Mouse (Mus musculus): Measurements from ENCODE around the gene Rbm34.

Gene Rbm34

DNA sequence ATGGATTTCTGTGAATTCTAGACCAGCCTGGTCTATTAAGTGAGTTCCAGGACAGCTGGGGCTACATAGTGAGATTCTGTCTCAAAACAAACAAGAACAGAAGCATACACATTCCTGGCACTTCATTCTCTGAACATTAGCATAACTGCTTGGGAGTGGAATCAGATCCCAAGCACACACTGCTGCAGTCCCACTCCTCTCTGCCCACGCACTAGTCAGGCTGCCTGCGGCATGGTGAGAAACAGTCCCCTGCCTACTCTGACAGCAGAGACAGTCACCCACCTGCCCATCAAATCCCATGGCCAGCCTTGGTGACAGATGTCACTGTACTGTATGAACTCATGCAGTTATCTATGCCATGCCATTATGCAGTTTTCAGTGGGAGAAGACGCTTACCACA, 9.4 kb downstream of the Rbm34 start:
- no peak for DNase-seq (ENCODE audit: low spot score)

- no peak for DNase-seq (ENCODE audit: low spot score)
Measured at GRCm38 (mm10) chr8:126951900-126952636, 18.8 kb downstream of the Rbm34 start.

GRCm38 (mm10) chr8:126949527-126949926, 21.3 kb downstream of the Rbm34 start:
- no peak for DNase-seq (ENCODE audit: low spot score)

GRCm38 (mm10) chr8:126946444-126946843, 24.4 kb downstream of the Rbm34 start:
- no peak for DNase-seq (ENCODE audit: low spot score)

DNA sequence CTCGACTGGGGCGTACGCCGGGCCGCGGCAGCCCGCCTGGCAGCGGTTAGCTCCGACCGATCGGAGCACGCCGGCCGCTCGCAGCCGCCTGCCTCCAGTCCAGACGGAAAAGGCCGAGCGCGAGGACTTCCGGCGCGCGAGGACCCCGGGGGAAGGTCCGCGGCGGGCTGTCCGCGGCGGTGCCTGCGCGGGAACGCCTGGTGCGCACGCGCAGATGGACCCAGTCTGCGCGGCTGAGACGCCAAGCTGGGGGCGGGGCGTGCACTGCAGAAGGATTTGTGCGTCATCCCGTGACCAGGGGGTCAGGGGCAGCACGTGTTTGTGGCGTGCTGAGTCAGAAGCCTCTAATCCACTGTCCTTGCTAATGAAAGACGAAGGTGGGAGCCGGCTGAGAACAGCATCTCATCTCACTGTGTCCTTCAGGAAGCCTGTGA, 25.1 kb downstream of the Rbm34 start, which contains the start of gene Tomm20:
TSS of gene Tomm20 (minus strand) at position 115 of the 434 bp plus-strand sequence.
- peak; percentile 98 for DNase-seq (ENCODE audit: low spot score)

DNA sequence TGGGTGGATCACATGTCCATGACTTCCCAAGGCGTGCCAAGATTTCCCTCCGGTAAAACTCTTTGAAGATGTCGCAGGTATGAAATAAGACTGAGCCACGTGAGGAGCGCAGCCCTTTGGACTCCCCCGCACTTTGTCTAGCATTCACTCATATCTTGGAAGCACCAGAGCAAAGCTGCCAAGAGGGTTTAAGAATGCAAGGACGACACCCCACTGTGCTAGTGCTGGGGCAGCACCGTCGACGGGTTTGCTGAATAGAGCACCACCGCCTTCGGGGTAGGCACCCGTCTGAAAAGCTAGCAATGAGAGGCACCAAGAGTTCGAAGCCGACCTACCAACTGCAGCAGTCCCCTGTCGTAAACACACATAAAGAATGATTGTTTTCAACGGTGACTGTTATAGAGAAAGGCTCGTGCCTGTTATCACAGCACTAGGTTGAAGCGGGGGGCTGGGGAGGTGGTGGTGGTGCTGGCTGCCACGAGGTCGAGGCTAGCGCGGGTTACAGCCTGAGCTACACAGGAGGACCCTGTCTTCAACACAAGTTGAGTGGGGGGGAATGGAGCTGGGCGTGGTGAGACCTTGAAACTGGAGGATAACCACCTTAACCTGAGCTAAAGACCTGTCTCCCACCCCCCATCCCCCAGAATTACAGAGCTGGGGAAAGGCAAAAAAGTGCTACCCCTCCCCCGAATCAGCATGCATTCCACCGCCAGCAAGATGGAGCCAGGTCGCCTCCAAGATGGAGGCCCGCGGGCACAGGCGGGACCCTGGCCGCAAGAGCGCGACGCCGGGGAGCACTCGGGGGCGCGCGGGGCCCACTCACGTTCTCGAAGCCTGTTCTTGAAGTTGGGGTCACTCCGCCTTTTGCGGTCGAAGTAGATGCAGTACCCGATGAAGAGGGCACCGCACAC, 25.8 kb downstream of the Rbm34 start:
- DNase-seq (ENCODE audit: low spot score) = peak; percentile 72

GRCm38 (mm10) chr8:126943565-126943964, 27.3 kb downstream of the Rbm34 start:
- DNase-seq (ENCODE audit: low spot score) = no peak

GRCm38 (mm10) chr8:126937337-126937736, 33.5 kb downstream of the Rbm34 start:
- no peak for DNase-seq (ENCODE audit: low spot score)

DNA sequence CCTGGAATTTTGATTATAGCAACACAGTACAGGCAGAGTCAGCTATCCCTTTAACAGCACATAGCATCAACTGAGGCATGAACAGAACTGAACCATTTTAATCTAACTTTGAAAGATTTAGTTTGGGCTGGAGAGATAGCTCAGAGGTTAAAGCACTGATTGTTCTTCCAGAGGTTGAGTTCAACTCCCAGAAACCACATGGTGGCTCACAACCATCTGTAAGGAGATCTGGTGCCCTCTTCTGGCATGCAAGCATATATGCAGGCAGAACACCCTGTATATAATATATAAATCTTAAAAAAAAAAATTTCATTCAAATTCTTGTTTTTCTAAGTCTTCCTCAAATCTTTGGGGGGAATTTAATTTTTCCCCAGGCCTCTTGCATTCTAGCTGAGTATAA, 34.9 kb downstream of the Rbm34 start:
- peak; percentile 45 for DNase-seq (ENCODE audit: low spot score)

- DNase-seq (ENCODE audit: low spot score) = no peak
Measured at GRCm38 (mm10) chr8:126935387-126935786, 35.5 kb downstream of the Rbm34 start.

GRCm38 (mm10) chr8:126932656-126933055, 38.2 kb downstream of the Rbm34 start:
- no peak for DNase-seq (ENCODE audit: low spot score)

DNA sequence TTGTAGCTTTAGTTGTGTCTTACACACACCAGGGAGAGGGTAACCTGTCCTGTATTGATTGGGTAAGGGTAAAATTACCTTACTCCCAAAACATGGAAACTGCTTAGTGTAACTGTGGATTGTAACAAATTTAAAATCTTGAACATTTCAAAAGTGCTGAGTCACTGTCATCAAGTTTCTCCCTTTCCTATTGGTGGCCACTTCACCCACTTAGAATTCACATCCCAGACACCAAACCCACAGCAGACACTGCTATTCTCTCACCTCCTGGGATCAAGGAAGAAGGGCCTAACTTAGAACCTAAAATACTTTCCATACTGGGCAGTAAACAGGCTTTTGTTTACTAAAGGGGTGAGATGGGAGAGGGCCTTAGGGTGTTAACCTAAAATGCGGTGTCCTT, 38.6 kb downstream of the Rbm34 start:
- DNase-seq (ENCODE audit: low spot score) = no peak

DNA sequence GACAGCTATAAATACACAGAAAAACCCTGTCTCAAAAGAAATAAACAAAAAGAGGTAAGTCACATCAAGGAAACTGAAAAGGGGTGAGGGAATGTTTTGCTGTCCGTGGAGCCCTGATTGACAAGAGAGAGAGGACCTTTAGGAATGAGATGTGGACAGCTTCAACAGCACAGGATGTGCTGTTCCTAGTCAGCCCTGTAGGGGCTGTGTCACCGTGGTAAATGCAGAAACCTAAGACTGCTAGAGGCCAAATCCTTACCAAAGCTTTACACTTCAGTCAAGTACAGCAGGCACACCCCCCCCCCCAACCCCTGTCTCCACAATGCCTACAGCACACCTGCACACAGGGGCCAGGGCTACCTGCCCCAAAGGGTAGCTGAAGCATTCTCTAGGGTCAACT, 39.2 kb downstream of the Rbm34 start:
- peak; percentile 45 for DNase-seq (ENCODE audit: low spot score)

DNA sequence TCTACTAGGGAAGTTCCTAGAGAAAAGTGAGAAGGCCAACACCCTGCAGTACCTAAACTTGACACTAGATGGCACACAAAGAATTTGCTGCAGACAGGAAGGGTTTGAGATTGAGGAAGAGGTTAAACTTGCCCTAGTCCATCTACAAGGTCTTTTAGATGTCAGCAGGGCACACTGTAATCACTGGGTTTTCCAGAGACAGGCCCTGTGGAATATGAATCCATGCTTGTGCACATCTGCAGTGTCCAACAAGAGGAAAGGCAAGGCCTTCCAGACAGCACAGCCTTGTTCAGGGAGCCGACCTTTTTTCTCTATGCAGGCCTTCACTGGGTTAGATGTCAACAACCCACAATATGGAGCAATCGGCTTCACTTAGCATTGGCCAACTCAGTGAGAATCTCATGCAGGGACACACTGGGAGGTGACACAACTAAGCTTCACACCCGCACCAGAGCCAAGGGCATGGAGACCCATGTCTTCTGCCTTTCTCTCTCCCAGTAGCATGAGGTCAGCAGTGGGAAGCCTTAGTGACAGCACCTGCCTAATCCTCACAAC, 41.2 kb downstream of the Rbm34 start:
- DNase-seq (ENCODE audit: low spot score) = peak; percentile 86

- DNase-seq (ENCODE audit: low spot score) = no peak
Measured at GRCm38 (mm10) chr8:126928755-126929505, 41.9 kb downstream of the Rbm34 start.

GRCm38 (mm10) chr8:126928028-126928427, 42.8 kb downstream of the Rbm34 start:
- DNase-seq (ENCODE audit: low spot score) = no peak

DNA sequence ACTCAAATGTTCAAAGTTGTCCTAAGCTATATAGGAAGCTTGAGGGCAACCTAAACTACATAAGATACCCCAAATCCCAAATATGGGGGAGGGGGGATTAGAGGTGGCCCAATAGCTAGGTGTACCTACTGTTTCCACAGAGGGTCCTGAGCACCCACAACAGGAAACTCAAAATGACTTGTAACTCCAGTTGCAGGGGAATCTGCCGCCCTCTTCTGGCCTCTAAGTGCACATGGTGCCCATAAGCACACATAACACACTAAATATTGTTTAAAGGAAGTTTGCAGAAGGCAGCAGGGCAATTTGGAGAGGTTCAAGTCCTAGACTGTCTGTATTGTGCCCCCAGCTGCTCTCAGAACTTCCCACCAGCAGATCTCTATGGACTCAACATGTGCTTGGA, 43.8 kb downstream of the Rbm34 start:
- DNase-seq (ENCODE audit: low spot score) = peak; percentile 53

- DNase-seq (ENCODE audit: low spot score) = no peak
Measured at GRCm38 (mm10) chr8:126922981-126923380, 47.9 kb downstream of the Rbm34 start.

DNA sequence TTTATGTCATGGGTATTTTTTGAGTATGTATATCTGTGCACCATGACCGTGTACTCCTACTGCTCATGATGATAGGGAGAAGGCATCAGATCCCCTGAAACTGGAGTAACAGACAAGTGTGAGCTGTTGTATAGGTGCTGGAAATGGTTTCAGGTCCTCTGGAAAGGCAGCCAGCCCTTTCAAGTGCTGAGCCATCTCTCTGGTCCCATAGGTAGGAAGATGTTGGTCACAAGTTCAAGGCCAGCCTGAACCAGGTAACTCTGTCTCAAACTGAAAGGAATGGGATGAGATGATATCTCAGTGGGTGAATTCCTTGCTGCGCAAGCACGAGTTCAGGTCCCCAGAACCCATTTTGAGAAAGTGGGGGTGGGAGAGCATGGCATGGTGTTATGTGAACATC, 49.4 kb downstream of the Rbm34 start:
- no peak for DNase-seq (ENCODE audit: low spot score)

DNA sequence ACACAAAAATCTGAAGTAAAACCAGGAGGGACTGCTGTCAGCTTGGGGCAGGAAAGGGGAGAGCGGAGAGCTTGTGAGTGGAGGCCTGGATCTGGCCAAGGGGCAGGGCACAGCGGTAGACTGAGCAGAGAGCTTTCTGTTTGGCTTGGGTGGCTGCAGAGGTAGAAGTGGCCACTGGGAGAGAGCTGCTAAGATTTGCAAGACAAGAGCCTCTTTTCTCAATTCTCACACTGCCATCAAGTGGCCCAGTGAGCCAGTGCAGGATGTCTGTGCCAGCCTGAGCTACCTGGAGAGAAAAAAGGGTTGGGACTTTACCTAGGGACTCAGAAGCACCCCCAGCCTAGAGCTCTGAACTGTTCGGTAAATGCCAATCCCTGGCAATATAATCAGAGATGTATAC, 50.0 kb downstream of the Rbm34 start:
- peak; percentile 83 for DNase-seq (ENCODE audit: low spot score)

GRCm38 (mm10) chr8:126920386-126920785, 50.5 kb downstream of the Rbm34 start:
- no peak for DNase-seq (ENCODE audit: low spot score)

- DNase-seq (ENCODE audit: low spot score) = no peak
Measured at GRCm38 (mm10) chr8:126919703-126920102, 51.2 kb downstream of the Rbm34 start.

All from retina, embryonic 14.5 days (tissue).